Mouse (Mus musculus): ENCODE data around the gene Gm28308. TPM values are rescaled to one million over a fixed set of nuclear protein-coding genes. Genes with fewer than 3 reads are reported as not detected.

Gene Gm28308
- total and polyA plus RNA-seq, 2 experiments from 2014 or later = 2.2 TPM; not detected in 1

DNA sequence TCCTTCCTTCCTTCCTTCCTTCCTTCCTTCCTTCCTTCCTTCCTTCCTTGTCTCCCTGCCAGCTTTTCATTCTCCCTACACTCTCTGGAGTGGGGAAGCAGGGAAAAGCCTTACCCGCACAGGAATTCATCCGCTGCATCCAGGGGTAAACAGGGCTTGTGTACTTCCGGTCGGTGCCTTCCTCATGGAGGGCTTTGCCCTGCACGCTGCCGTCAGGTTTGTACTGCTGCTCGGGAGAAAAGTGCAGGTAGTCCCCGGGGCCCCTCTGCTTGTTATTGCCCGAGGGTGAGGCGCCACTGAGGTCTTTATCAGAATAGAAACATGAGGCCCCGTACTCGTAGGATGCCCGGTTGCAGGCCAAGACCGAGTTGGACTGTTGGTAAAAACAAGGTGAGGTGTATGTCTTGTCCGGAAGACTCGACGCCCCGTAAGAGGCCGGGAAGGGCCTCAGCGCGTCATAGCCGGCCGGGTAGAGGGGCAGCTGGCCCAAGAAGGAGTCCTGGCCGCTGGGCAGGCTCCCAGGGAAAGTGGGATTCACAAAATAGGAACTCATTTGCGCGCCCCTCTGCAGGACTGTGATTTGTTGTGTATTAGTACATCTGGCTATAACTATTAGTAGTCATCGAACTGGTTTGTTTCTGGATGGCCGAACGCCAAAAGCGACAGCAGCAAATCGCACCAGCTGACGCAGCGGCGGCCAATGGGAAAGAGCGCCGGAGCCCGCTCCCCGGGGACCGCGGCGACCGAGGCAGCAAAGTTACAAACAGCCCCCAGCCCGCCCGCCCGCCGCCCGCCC, 4.9 kb downstream of the Gm28308 start, which contains the start of gene Hoxa6:
Gene Hoxa6 (minus strand): TSS at position 651 of the 796 bp plus-strand sequence.
- H3K4me1 ChIP-seq (ENCODE audit: insufficient read depth, low read length) = no peaks in the 10 kb centered on the region

DNA sequence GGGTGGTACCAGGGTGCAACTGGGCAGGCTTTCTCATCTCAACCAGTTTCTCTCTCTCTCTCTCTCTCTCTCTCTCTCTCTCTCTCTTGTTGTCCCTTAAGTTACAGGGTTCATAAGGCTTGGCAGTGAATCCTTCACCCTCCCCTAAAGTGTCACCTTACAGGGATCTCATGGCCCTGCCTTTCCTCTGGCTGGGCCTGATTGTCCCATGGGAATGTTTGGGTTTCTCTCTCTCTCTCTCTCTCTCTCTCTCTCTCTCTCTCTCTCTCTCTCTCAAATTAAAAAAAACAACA, 5.5 kb downstream of the Gm28308 start:
- no peak for ATAC-seq
- H3K36me3 ChIP-seq (ENCODE audit: insufficient read depth, low read length) = no peaks in the 10 kb centered on the region
- no peak overlapping the region for H3K27ac ChIP-seq
- H3K27me3 ChIP-seq (ENCODE audit: insufficient read depth, low read length) = peaks cover 86% of the 10 kb centered on the region
- H3K9ac ChIP-seq (replicated peaks; ENCODE audit: low read length) = no peak overlapping the region
- no peak overlapping the region for H3K4me2 ChIP-seq (ENCODE audit: low read depth, low read length)
- H3K9me3 ChIP-seq (ENCODE audit: low read length) = no peaks in the 10 kb centered on the region
- no peak for DNase-seq (ENCODE audit: low spot score)
- H3K4me1 ChIP-seq (ENCODE audit: insufficient read depth, low read length) = no peaks in the 10 kb centered on the region
- no peak overlapping the region for H3K4me3 ChIP-seq (ENCODE audit: low read length)
- no peak for TF ChIP-seq CTCF (IDR thresholded peaks at IDR 0.05; ENCODE audit: low read depth)

More for the DNA sequence above, 4.9 kb downstream of the Gm28308 start, which contains the start of gene Hoxa6:
- no peak for TF ChIP-seq CTCF (IDR thresholded peaks at IDR 0.05; ENCODE audit: low read depth)
- DNase-seq (ENCODE audit: low spot score) (peak; percentile 59), ATAC-seq (no peak)
- Histone ChIP-seq H3K27me3 (ENCODE audit: insufficient read depth, low read length) (peaks cover 85% of the 10 kb centered on the region), H3K9ac (replicated peaks; ENCODE audit: low read length) (no peak within 1 kb of the TSS), H3K4me2 (ENCODE audit: low read depth, low read length) (peak within 1 kb of the TSS; percentile 40), H3K27ac (no peak within 1 kb of the TSS), H3K4me3 (ENCODE audit: low read length) (peak within 1 kb of the TSS; percentile 18), H3K36me3 (ENCODE audit: insufficient read depth, low read length) (no peaks in the 10 kb centered on the region), H3K9me3 (ENCODE audit: low read length) (no peaks in the 10 kb centered on the region)
- 2% methylated on average over 47 of the region's 47 CpGs for WGBS

DNA sequence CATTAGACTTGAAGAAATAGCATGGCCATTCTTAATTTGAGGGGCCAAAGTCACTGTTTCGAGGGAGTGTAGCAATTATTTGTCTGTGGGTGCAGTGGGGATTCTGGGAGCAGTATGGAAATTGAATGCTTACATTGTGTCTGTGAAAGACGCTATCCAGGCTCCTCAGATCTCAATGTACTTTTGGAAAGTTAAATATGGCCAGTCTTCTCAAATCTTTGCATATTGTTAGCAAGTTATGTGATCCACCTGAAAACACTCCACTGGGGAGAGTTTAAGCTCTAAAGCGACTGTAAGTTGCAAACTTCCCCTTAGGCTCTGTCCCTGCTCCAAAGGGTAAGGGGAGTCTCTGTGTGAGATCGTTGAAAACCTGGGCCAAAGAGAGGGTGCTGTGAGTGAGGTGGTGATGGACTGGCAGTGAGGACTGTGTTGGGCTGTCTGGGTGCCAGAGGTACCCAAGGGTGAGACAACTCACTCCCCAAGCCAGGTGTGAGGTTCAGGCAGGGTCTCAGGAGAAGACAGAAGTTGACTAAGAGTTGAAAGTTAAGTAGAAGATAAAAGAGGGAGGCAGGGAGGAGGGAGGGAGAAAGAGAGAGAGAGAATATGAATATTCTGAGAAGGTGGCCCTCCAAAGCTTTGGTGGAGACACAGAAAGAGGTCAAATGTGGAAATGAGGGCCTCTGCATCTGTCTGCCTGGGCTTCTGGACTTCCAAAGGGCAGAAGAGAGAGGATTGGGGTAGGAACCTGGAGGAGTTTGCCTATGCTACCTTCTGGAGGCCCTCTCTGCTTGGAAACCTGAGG, 6.1 kb downstream of the Gm28308 start:
- H3K9ac ChIP-seq (replicated peaks; ENCODE audit: low read length) = no peak overlapping the region
- H3K27ac ChIP-seq = no peak overlapping the region
- H3K4me3 ChIP-seq (ENCODE audit: low read length) = no peak overlapping the region
- H3K4me1 ChIP-seq (ENCODE audit: insufficient read depth, low read length) = no peaks in the 10 kb centered on the region
- H3K36me3 ChIP-seq (ENCODE audit: insufficient read depth, low read length) = no peaks in the 10 kb centered on the region
- no peaks in the 10 kb centered on the region for H3K9me3 ChIP-seq (ENCODE audit: low read length)
- ATAC-seq = no peak
- H3K27me3 ChIP-seq (ENCODE audit: insufficient read depth, low read length) = peaks cover 86% of the 10 kb centered on the region
- TF ChIP-seq CTCF (IDR thresholded peaks at IDR 0.05; ENCODE audit: low read depth) = no peak
- WGBS = 7% methylated on average over 4 of the region's 4 CpGs
- DNase-seq (ENCODE audit: low spot score) = no peak
- 0 out of 2 replicates have a peak overlapping the region, but pooled peaks have one; percentile 19 for H3K4me2 ChIP-seq (ENCODE audit: low read depth, low read length)

DNA sequence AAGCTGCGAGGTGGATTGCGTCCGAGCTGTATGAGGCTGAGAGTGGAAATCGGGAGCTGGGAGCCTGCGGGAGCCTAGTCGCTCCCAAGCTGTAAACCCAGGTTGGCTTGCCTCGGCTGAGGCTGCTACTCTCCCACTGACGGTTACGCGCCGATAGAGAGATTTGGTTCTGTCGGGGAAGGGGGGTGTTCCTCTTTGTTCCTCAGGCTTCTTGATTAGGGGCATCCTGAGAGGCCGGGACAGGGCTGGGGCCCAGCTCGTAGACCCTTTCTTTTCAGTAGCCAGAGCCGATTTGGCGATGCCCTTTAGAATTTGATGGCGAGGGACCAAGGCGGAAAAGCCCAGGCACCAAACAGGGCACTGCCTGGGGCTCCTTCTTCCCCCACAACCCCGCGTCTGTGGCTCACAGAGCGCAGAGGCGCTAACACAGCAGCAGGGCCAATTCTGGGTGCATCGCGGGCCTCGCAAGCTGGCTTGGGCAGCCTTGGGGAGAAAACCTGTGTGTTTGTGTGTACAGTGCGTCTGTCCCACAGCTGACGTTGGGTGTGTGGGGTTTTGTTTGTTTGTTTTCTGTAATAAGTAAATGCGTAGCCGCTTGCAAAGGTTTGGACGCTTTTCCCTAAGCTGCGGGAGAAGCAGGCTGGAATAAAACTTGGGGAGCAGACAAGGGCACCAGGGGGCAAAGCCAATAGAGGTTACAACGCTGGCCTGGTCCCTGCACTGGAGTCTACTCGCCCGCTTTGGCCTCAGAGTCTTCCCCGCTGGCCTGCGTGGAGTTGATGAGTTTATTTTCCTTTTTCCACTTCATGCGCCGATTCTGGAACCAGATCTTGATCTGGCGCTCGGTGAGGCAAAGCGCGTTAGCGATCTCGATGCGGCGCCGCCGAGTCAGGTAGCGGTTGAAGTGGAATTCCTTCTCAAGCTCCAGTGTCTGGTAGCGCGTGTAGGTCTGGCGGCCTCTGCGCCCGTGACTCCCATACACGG, 7.2 kb downstream of the Gm28308 start:
- Histone ChIP-seq H3K27ac (peak overlapping the region; percentile 38), H3K9ac (replicated peaks; ENCODE audit: low read length) (no peak overlapping the region), H3K4me1 (ENCODE audit: insufficient read depth, low read length) (no peaks in the 10 kb centered on the region), H3K27me3 (ENCODE audit: insufficient read depth, low read length) (peaks cover 87% of the 10 kb centered on the region), H3K4me2 (ENCODE audit: low read depth, low read length) (peak overlapping the region; percentile 19), H3K9me3 (ENCODE audit: low read length) (no peaks in the 10 kb centered on the region), H3K36me3 (ENCODE audit: insufficient read depth, low read length) (no peaks in the 10 kb centered on the region), H3K4me3 (ENCODE audit: low read length) (no peak overlapping the region)
- 3% methylated on average over 55 of the region's 55 CpGs for WGBS
- DNase-seq (ENCODE audit: low spot score) = no peak
- no peak for ATAC-seq
- TF ChIP-seq CTCF (IDR thresholded peaks at IDR 0.05; ENCODE audit: low read depth) = no peak

DNA sequence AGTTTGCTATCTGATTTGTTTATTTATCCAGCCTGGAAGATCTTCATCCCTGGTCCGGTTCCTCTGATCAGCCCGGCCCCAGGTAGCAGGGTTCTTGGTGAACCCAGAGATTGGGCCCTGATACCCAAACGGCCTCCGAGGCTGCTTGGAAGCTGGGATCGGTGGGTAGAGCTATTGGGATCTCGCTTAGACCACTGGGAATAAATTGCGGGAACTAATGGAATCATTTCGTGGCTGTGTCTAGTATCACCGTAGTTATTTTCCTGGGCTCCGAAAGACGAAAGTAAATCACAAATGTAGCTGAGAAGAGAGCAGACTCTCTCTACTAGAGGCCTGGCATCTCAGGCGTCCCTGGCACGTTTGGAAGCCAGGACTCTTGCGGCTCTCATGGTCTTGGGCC, 7.9 kb downstream of the Gm28308 start:
- Histone ChIP-seq H3K9ac (replicated peaks; ENCODE audit: low read length) (no peak overlapping the region), H3K4me3 (ENCODE audit: low read length) (no peak overlapping the region), H3K27ac (peak overlapping the region; percentile 38; the same call in 1 of the 2 replicates), H3K27me3 (ENCODE audit: insufficient read depth, low read length) (peaks cover 87% of the 10 kb centered on the region), H3K4me1 (ENCODE audit: insufficient read depth, low read length) (no peaks in the 10 kb centered on the region), H3K4me2 (ENCODE audit: low read depth, low read length) (peak overlapping the region; percentile 52; the same call in 1 of the 2 replicates), H3K36me3 (ENCODE audit: insufficient read depth, low read length) (no peaks in the 10 kb centered on the region), H3K9me3 (ENCODE audit: low read length) (no peaks in the 10 kb centered on the region)
- no peak for DNase-seq (ENCODE audit: low spot score)
- 8% methylated on average over 14 of the region's 14 CpGs for WGBS
- no peak for TF ChIP-seq CTCF (IDR thresholded peaks at IDR 0.05; ENCODE audit: low read depth)
- ATAC-seq = no peak
